Mouse (Mus musculus) naive thymus-derived CD4-positive, alpha-beta T cell, adult 5 months (primary cell): ENCODE data around the gene Pcif1. TPM values are rescaled to one million over a fixed set of nuclear protein-coding genes. Genes with fewer than 3 reads are reported as not detected.

Source experiments
- polyA plus RNA-seq: library from polyadenylated mRNA; unstranded; fragments of 100-300 nt; shearing (Covaris generic); gene quantifications from one replicate; pipeline ENCODE4 v1.2.1, GENCODE M21; 2017

Pcif1 gene
- polyA plus RNA-seq = 160 TPM

GRCm38 (mm10) chr2:164879228-164879567 lies at the start of gene Pcif1:
TSS of gene Pcif1 (plus strand) at chr2:164879304.

GRCm38 (mm10) chr2:164832748-164833301 lies 46.3 kb upstream of the Pcif1 start, which contains the start of gene Ctsa:
TSS of gene Ctsa (plus strand) at chr2:164832873.

GRCm38 (mm10) chr2:164833314-164833959 lies 45.7 kb upstream of the Pcif1 start, which contains the start of gene Neurl2:
TSS of gene Neurl2 (minus strand) at chr2:164833456.

GRCm38 (mm10) chr2:164857101-164857821 lies 21.8 kb upstream of the Pcif1 start, which contains the start of gene Pltp:
TSS of gene Pltp (minus strand) at chr2:164857711.

GRCm38 (mm10) chr2:164911086-164912048 lies 32.3 kb downstream of the Pcif1 start, which contains the start of gene Zfp335:
TSS of gene Zfp335 (minus strand) at chr2:164911757.

GRCm38 (mm10) chr2:164940140-164940830 lies 61.2 kb downstream of the Pcif1 start, which contains the start of gene Mmp9:
TSS of gene Mmp9 (plus strand) at chr2:164940780.

Other genes with a start within 250 kb of the Pcif1 start
- gene Wfdc16, start 240.5 kb upstream of the Pcif1 start, polyA plus RNA-seq = not detected
- gene Wfdc10, start 223.3 kb upstream of the Pcif1 start, polyA plus RNA-seq = not detected
- not detected for gene Wfdc9, start 222.7 kb upstream of the Pcif1 start, polyA plus RNA-seq
- not detected for gene Wfdc11, start 205.2 kb upstream of the Pcif1 start, polyA plus RNA-seq
- not detected for gene Wfdc13, start 194.2 kb upstream of the Pcif1 start, polyA plus RNA-seq
- not detected for gene Spint4, start 180.8 kb upstream of the Pcif1 start, polyA plus RNA-seq
- gene Spint5, start 164.0 kb upstream of the Pcif1 start, polyA plus RNA-seq = not detected
- gene Wfdc3, start 133.4 kb upstream of the Pcif1 start, polyA plus RNA-seq = not detected
- gene Dnttip1, start 133.3 kb upstream of the Pcif1 start, polyA plus RNA-seq = 68.5 TPM
- 0.45 TPM for gene Ube2c, start 109.4 kb upstream of the Pcif1 start, polyA plus RNA-seq
- gene Tnnc2, start 99.3 kb upstream of the Pcif1 start, polyA plus RNA-seq = not detected
- 5.0 TPM for gene Snx21, start 93.5 kb upstream of the Pcif1 start, polyA plus RNA-seq
- gene Acot8, start 74.4 kb upstream of the Pcif1 start, polyA plus RNA-seq = 24.1 TPM
- gene Zswim3, start 74.2 kb upstream of the Pcif1 start, polyA plus RNA-seq = 2.2 TPM
- 21.6 TPM for gene Zswim1, start 56.6 kb upstream of the Pcif1 start, polyA plus RNA-seq
- gene Spata25, start 50.8 kb upstream of the Pcif1 start, polyA plus RNA-seq = not detected
- gene Ctsa, start 46.4 kb upstream of the Pcif1 start, polyA plus RNA-seq = 109 TPM
- 1.9 TPM for gene Neurl2, start 45.8 kb upstream of the Pcif1 start, polyA plus RNA-seq
- 0.31 TPM for gene Pltp, start 21.6 kb upstream of the Pcif1 start, polyA plus RNA-seq
- 48.9 TPM for gene Zfp335, start 32.5 kb downstream of the Pcif1 start, polyA plus RNA-seq
- not detected for gene Mmp9, start 61.5 kb downstream of the Pcif1 start, polyA plus RNA-seq
- gene Slc12a5, start 81.5 kb downstream of the Pcif1 start, polyA plus RNA-seq = not detected
- 48.6 TPM for gene Ncoa5, start 155.6 kb downstream of the Pcif1 start, polyA plus RNA-seq
- 0.36 TPM for gene Cd40, start 176.3 kb downstream of the Pcif1 start, polyA plus RNA-seq
- not detected for gene 1700025C18Rik, start 211.4 kb downstream of the Pcif1 start, polyA plus RNA-seq